Mouse (Mus musculus): ENCODE measurements around the gene Srsf3. TPM values are rescaled to one million over a fixed set of nuclear protein-coding genes. Genes with fewer than 3 reads are reported as not detected.
A peak's percentile ranks its signal among the peaks of the same experiment; 100 is the strongest.

Srsf3 gene
- polyA plus RNA-seq, 2 experiments = 390 to 561 TPM

DNA sequence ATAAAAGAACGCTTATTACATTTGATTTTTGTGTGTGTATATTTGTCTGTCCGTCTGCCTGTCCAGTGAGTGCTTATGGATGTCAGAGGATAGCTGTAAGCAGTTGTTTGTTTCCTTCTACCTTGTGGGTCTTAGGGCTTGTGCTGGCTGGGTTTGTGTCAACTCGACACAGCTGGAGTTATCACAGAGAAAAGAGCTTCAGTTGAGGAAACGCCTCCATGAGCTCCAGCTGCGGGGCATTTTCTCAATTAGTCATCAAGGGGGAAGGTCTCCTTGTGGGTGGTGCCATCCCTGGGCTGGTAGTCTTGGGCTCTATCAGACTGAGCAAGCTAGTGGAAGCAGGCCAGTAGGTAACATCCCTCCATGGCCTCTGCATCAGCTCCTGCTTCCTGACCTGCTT, 35.4 kb downstream of the Srsf3 start:
- H3K27me3 ChIP-seq (ENCODE audit: control insufficient read depth, insufficient read depth, low read length) = no peaks in the 10 kb centered on the region
- H3K27ac ChIP-seq (replicated peaks; ENCODE audit: low read depth, low read length) = no peak overlapping the region
- 48% methylated on average over 5 of the region's 5 CpGs for WGBS
- no peak overlapping the region for H3K9ac ChIP-seq (ENCODE audit: low read depth, low read length, severe bottlenecking)
- ATAC-seq (ENCODE audit: low FRiP score, low read depth) (no peak), DNase-seq (ENCODE audit: low spot score) (no peak)
- no peaks in the 10 kb centered on the region for H3K9me3 ChIP-seq (ENCODE audit: control insufficient read depth, low read length)
- no peaks in the 10 kb centered on the region for H3K36me3 ChIP-seq (ENCODE audit: control insufficient read depth, insufficient read depth, low read length)
- H3K4me3 ChIP-seq (replicated peaks; ENCODE audit: low read length) = no peak overlapping the region
- TF ChIP-seq POLR2A (IDR thresholded peaks at IDR 0.05; ENCODE audit: borderline replicate concordance, extremely low read depth, insufficient read depth, insufficient read length) = no peak
- H3K4me2 ChIP-seq (replicated peaks; ENCODE audit: low read depth, low read length, severe bottlenecking) = no peak overlapping the region
- peaks cover 2% of the 10 kb centered on the region for H3K4me1 ChIP-seq (ENCODE audit: control insufficient read depth, insufficient read depth, low read length)

DNA sequence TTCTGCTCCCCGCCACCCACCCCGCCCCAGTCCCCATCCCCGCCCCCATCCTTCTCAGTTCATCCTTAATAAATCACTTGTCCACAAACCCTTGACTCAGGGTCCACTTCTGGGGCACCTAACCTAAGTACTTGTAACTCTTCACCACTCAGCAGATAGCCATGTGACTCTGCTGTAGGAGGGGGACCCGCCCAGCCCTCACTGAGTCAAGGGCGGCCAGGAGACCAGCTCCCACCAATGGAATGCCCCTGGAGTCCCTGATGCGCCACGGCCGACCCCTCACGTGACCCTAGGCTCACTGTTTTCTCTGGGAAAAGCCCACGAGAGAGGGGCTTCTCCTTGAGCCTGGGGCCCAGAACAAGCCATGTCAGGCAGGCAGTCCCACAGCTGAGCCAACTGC, 36.6 kb downstream of the Srsf3 start:
- 73% methylated on average over 10 of the region's 10 CpGs for WGBS
- DNase-seq (ENCODE audit: low spot score) (no peak), ATAC-seq (ENCODE audit: low FRiP score, low read depth) (no peak)
- TF ChIP-seq POLR2A (IDR thresholded peaks at IDR 0.05; ENCODE audit: borderline replicate concordance, extremely low read depth, insufficient read depth, insufficient read length) = no peak
- no peaks in the 10 kb centered on the region for H3K27me3 ChIP-seq (ENCODE audit: control insufficient read depth, insufficient read depth, low read length)
- no peak overlapping the region for H3K4me2 ChIP-seq (replicated peaks; ENCODE audit: low read depth, low read length, severe bottlenecking)
- H3K4me3 ChIP-seq (replicated peaks; ENCODE audit: low read length) = no peak overlapping the region
- no peak overlapping the region for H3K27ac ChIP-seq (replicated peaks; ENCODE audit: low read depth, low read length)
- H3K9ac ChIP-seq (ENCODE audit: low read depth, low read length, severe bottlenecking) = no peak overlapping the region
- no peaks in the 10 kb centered on the region for H3K9me3 ChIP-seq (ENCODE audit: control insufficient read depth, low read length)
- no peaks in the 10 kb centered on the region for H3K36me3 ChIP-seq (ENCODE audit: control insufficient read depth, insufficient read depth, low read length)
- peaks cover 7% of the 10 kb centered on the region for H3K4me1 ChIP-seq (ENCODE audit: control insufficient read depth, insufficient read depth, low read length)

DNA sequence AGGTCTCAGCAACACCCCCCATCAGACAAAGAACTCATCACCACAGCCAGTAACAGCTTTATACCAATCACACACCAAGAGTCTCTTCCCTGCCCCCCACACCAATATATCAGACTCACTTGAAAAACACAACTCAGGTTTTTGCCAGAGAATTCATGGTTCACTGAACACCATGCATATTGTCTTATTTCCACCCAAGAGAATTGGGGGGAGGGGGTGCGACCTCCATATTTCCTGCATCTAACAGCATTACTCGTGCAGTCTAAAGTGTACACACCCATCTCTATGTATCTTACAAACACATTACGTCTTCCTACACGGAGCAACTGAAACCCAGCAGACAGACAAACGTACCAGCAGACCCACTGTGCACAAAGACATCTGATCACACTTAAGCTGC, 39.4 kb downstream of the Srsf3 start:
- WGBS = 69% methylated on average over 5 of the region's 5 CpGs
- no peaks in the 10 kb centered on the region for H3K27me3 ChIP-seq (ENCODE audit: control insufficient read depth, insufficient read depth, low read length)
- H3K27ac ChIP-seq (replicated peaks; ENCODE audit: low read depth, low read length) = no peak overlapping the region
- H3K9ac ChIP-seq (ENCODE audit: low read depth, low read length, severe bottlenecking) = no peak overlapping the region
- no peaks in the 10 kb centered on the region for H3K9me3 ChIP-seq (ENCODE audit: control insufficient read depth, low read length)
- no peak for TF ChIP-seq POLR2A (IDR thresholded peaks at IDR 0.05; ENCODE audit: borderline replicate concordance, extremely low read depth, insufficient read depth, insufficient read length)
- DNase-seq (ENCODE audit: low spot score) (no peak), ATAC-seq (ENCODE audit: low FRiP score, low read depth) (no peak)
- no peak overlapping the region for H3K4me2 ChIP-seq (replicated peaks; ENCODE audit: low read depth, low read length, severe bottlenecking)
- no peaks in the 10 kb centered on the region for H3K36me3 ChIP-seq (ENCODE audit: control insufficient read depth, insufficient read depth, low read length)
- H3K4me1 ChIP-seq (ENCODE audit: control insufficient read depth, insufficient read depth, low read length) = peaks cover 7% of the 10 kb centered on the region
- no peak overlapping the region for H3K4me3 ChIP-seq (replicated peaks; ENCODE audit: low read length)

DNA sequence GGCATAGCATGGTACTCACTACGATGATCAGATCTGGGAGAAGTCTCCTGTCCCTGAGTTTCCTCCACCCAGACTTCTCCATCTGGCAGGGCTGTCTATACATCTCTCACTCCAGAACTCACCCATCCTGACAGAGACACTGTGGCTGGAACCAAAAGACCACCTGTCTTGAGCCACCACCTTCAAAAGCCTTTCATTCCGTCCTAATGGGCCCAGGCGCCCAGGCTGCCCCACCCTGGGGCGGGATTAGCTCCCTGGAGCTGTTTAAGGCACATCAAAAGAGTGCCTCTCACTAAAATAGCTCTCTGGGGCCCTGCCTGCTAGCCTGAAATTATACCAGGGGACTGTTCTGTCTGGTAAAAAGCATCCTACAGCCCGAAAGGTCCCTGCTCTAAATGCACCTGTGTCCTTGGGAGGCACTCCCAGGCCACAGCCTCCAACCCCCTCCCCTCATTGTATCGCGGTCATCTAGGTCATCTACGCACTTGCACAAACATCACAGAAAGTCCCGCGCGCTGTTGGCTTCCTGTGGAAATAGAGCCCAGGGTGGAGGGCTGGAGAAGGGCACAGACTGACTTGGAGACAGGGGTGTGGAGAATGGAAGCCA, 40.4 kb downstream of the Srsf3 start:
- no peak overlapping the region for H3K4me2 ChIP-seq (replicated peaks; ENCODE audit: low read depth, low read length, severe bottlenecking)
- 0 out of 2 replicates have a peak, but pooled peaks have one; percentile 47 for ATAC-seq (ENCODE audit: low FRiP score, low read depth)
- peaks cover 7% of the 10 kb centered on the region for H3K4me1 ChIP-seq (ENCODE audit: control insufficient read depth, insufficient read depth, low read length)
- H3K9ac ChIP-seq (ENCODE audit: low read depth, low read length, severe bottlenecking) = no peak overlapping the region
- H3K27ac ChIP-seq (replicated peaks; ENCODE audit: low read depth, low read length) = no peak overlapping the region
- no peak overlapping the region for H3K4me3 ChIP-seq (replicated peaks; ENCODE audit: low read length)
- no peaks in the 10 kb centered on the region for H3K27me3 ChIP-seq (ENCODE audit: control insufficient read depth, insufficient read depth, low read length)
- H3K36me3 ChIP-seq (ENCODE audit: control insufficient read depth, insufficient read depth, low read length) = no peaks in the 10 kb centered on the region
- no peak for DNase-seq (ENCODE audit: low spot score)
- no peak for TF ChIP-seq POLR2A (IDR thresholded peaks at IDR 0.05; ENCODE audit: borderline replicate concordance, extremely low read depth, insufficient read depth, insufficient read length)
- 6% methylated on average over 11 of the region's 11 CpGs for WGBS
- H3K9me3 ChIP-seq (ENCODE audit: control insufficient read depth, low read length) = no peaks in the 10 kb centered on the region

DNA sequence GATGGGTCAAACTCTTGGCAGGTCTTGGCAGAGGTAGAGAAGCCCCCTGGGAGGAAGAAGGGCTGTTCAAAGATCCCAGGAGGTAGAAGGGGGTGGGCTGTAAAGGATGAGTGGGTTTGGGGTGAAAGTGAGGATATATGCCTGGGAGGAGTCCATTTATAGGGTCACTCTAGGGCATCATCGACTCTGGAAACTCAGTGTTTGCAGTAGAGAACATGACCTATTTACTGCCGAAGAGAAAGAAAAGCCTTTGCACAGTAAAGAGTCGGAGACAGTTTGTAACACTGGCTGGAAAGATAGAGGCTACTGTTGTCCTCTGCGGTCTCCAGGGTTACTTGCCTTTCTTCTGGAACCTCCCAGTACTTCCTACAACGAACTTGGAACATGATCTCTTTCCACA, 40.9 kb downstream of the Srsf3 start:
- H3K4me1 ChIP-seq (ENCODE audit: control insufficient read depth, insufficient read depth, low read length) = peaks cover 11% of the 10 kb centered on the region
- no peak overlapping the region for H3K27ac ChIP-seq (replicated peaks; ENCODE audit: low read depth, low read length)
- no peaks in the 10 kb centered on the region for H3K27me3 ChIP-seq (ENCODE audit: control insufficient read depth, insufficient read depth, low read length)
- ATAC-seq (ENCODE audit: low FRiP score, low read depth) (no peak), DNase-seq (ENCODE audit: low spot score) (no peak)
- TF ChIP-seq POLR2A (IDR thresholded peaks at IDR 0.05; ENCODE audit: borderline replicate concordance, extremely low read depth, insufficient read depth, insufficient read length) = no peak
- H3K9me3 ChIP-seq (ENCODE audit: control insufficient read depth, low read length) = no peaks in the 10 kb centered on the region
- no peak overlapping the region for H3K4me3 ChIP-seq (replicated peaks; ENCODE audit: low read length)
- 45% methylated on average over 5 of the region's 5 CpGs for WGBS
- no peaks in the 10 kb centered on the region for H3K36me3 ChIP-seq (ENCODE audit: control insufficient read depth, insufficient read depth, low read length)
- H3K4me2 ChIP-seq (replicated peaks; ENCODE audit: low read depth, low read length, severe bottlenecking) = no peak overlapping the region
- H3K9ac ChIP-seq (ENCODE audit: low read depth, low read length, severe bottlenecking) = no peak overlapping the region

DNA sequence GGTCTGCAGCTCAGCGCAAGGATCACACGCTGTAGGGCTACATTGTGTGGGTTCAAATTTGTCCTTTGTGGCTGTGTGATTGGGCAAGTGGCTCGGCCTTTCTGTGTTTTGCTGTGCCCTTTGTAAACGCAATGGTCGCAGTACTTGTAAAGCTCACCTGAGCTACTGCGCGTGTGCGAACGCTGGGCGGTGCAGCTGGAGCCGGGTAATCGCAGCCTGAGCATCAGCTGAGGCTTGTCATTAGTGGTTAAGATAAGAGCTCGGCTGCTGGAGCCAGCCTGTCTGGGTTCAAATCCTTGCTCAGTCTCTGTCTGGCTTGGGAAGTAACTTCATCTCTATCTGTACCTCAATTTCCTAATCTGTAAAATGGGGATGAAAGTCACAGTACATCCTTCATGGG, 41.7 kb downstream of the Srsf3 start:
- H3K36me3 ChIP-seq (ENCODE audit: control insufficient read depth, insufficient read depth, low read length) = no peaks in the 10 kb centered on the region
- no peak for DNase-seq (ENCODE audit: low spot score)
- H3K4me2 ChIP-seq (replicated peaks; ENCODE audit: low read depth, low read length, severe bottlenecking) = no peak overlapping the region
- 75% methylated on average over 13 of the region's 13 CpGs for WGBS
- no peak for TF ChIP-seq POLR2A (IDR thresholded peaks at IDR 0.05; ENCODE audit: borderline replicate concordance, extremely low read depth, insufficient read depth, insufficient read length)
- H3K27ac ChIP-seq (replicated peaks; ENCODE audit: low read depth, low read length) = no peak overlapping the region
- H3K4me3 ChIP-seq (replicated peaks; ENCODE audit: low read length) = no peak overlapping the region
- H3K9ac ChIP-seq (ENCODE audit: low read depth, low read length, severe bottlenecking) = no peak overlapping the region
- H3K27me3 ChIP-seq (ENCODE audit: control insufficient read depth, insufficient read depth, low read length) = no peaks in the 10 kb centered on the region
- no peaks in the 10 kb centered on the region for H3K9me3 ChIP-seq (ENCODE audit: control insufficient read depth, low read length)
- peaks cover 19% of the 10 kb centered on the region for H3K4me1 ChIP-seq (ENCODE audit: control insufficient read depth, insufficient read depth, low read length)
- no peak for ATAC-seq (ENCODE audit: low FRiP score, low read depth)
